Mouse (Mus musculus) ES-E14 (cell line): ENCODE measurements around the gene Tnrc18.

ENCODE experiments used
- CHD2 ChIP-seq: IDR thresholded peaks from 2 replicates; pipeline ENCODE4 v1.6.1; 2014; ENCODE audit warnings: mild to moderate bottlenecking, low read depth, low read length, inconsistent platforms
- MAFK ChIP-seq: IDR thresholded peaks from 2 replicates; pipeline ENCODE4 v1.6.1; 2014; ENCODE audit warnings: mild to moderate bottlenecking, low read depth, low read length, inconsistent platforms; ENCODE audit not compliant: insufficient read depth
- ZNF384 ChIP-seq: IDR thresholded peaks from 2 replicates; pipeline ENCODE4 v1.6.1; 2012; ENCODE audit warnings: low read depth, low read length, inconsistent platforms

- no peak for TF ChIP-seq MAFK
- TF ChIP-seq CHD2, result no peak
- TF ChIP-seq ZNF384, result no peak
Observed at GRCm38 (mm10) chr5:142771964-142772363, 45.5 kb downstream of the Tnrc18 start.
